7 mouse cellular contexts compared by ENCODE assay signal in the genomic region with DNA sequence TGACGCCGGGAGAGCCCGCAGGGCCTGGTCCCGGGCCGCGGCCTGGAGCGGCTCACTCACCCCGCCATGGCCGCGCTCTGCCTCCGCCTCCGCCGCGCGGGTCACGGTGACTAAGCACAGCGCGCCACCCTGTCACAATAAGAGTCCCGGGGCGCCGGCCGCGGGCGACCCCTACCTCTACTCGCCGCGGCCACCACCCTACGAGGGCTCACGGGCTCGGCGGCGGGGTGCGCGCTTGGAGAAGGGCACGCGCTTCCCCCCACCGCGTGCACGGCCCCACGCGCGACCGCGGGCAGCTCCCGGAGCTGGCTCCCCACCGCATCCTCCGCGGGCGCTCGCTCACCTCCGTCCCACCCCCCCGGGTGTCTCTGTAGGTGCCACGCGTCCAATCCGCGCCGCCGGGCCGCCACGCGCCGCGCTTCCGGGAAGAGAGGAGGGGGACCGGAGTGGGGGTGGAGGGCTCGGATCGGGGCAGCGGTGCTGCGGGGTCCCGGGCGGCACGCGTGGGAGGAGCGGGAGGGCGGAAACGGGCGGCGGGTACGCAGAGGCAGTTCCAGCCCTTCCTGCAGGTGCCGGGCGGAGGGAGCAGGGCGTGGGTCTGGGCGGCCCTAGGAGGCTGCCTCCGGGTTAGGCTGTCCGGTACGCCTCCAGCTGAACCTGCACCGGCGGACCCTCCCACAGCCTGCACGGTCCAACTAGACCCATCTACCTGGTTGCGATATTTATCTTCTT. TPM values are rescaled to one million over a fixed set of nuclear protein-coding genes. Genes with fewer than 3 reads are reported as not detected.
DNase-seq lines count a peak whose midpoint lies in the region; ATAC-seq and TF ChIP-seq lines count a peak whose summit lies in the region.

Keap1 (minus strand) TSS at position 629 of the 732 bp plus-strand sequence.

- no peaks in the 10 kb centered on the region; the same call in 1 of the 2 replicates for H3K9me3 ChIP-seq in embryonic facial prominence, embryonic 11.5 days (replicated peaks; ENCODE audit: control insufficient read depth, low read length)
- H3K9me3 ChIP-seq in limb, embryonic 13.5 days: no peaks in the 10 kb centered on the region; the same call in 1 of the 2 replicates
- H3K9me3 ChIP-seq in midbrain, embryonic 15.5 days: no peaks in the 10 kb centered on the region

- WGBS in embryonic facial prominence, embryonic 11.5 days: under 1% methylated on average over 63 of the region's 90 CpGs
- under 1% methylated on average over 59 of the region's 90 CpGs for WGBS in limb, embryonic 13.5 days
- WGBS in midbrain, embryonic 15.5 days: under 1% methylated on average over 71 of the region's 90 CpGs
- WGBS in spleen, adult 2 months: under 1% methylated on average over 87 of the region's 90 CpGs

- peak; percentile 91 for DNase-seq in adrenal gland, postnatal 14 days
- DNase-seq in embryonic facial prominence, embryonic 11.5 days (ENCODE audit: low spot score): peak; percentile 89
- DNase-seq in heart, adult 11 months: peak; percentile 99
- peak; percentile 90 for DNase-seq in kidney, adult 18-20 months
- peak in 1 of 2 experiments; percentile 78 for DNase-seq in spleen, adult 2 months (ENCODE audit: low read depth in 1 of 2, low spot score in 2 of 2)

- peaks cover 2% of the 10 kb centered on the region; the same call in 1 of the 2 replicates for H3K36me3 ChIP-seq in embryonic facial prominence, embryonic 11.5 days (replicated peaks; ENCODE audit: control insufficient read depth, insufficient read depth, low read depth, low read length)
- H3K36me3 ChIP-seq in limb, embryonic 13.5 days: peaks cover 31% of the 10 kb centered on the region
- H3K36me3 ChIP-seq in midbrain, embryonic 15.5 days (replicated peaks): no peaks in the 10 kb centered on the region; the same call in 1 of the 2 replicates
- peaks cover under 1% of the 10 kb centered on the region; the same call in 1 of the 2 replicates for H3K36me3 ChIP-seq in spleen, adult 2 months (ENCODE audit: control insufficient read depth, insufficient read depth, low read length)

- ATAC-seq in embryonic facial prominence, embryonic 11.5 days (replicated peaks; ENCODE audit: insufficient number of reproducible peaks, low FRiP score, low TSS enrichment, low read depth): peak; percentile 81
- ATAC-seq in limb, embryonic 13.5 days (ENCODE audit: low FRiP score, low read depth): peak; percentile 81
- peak; percentile 83 for ATAC-seq in midbrain, embryonic 15.5 days (replicated peaks)

- no peak for TF ChIP-seq CTCF in spleen, adult 2 months (IDR thresholded peaks at IDR 0.05; ENCODE audit: extremely low read depth, insufficient read depth, insufficient read length, insufficient replicate concordance)

- H3K4me2 ChIP-seq in embryonic facial prominence, embryonic 11.5 days (ENCODE audit: low read depth, low read length): peak within 1 kb of the TSS; percentile 70
- H3K4me2 ChIP-seq in limb, embryonic 13.5 days (replicated peaks): peak within 1 kb of the TSS; percentile 72
- peak within 1 kb of the TSS; percentile 72 for H3K4me2 ChIP-seq in midbrain, embryonic 15.5 days

- peaks cover 7% of the 10 kb centered on the region; the same call in 1 of the 2 replicates for H3K4me1 ChIP-seq in embryonic facial prominence, embryonic 11.5 days (ENCODE audit: control insufficient read depth, insufficient read depth, low read length)
- H3K4me1 ChIP-seq in limb, embryonic 13.5 days: peaks cover 28% of the 10 kb centered on the region
- H3K4me1 ChIP-seq in midbrain, embryonic 15.5 days: peaks cover 32% of the 10 kb centered on the region
- H3K4me1 ChIP-seq in spleen, adult 2 months (ENCODE audit: control insufficient read depth, insufficient read depth, insufficient read length): peaks cover 15% of the 10 kb centered on the region

- peak within 1 kb of the TSS; percentile 94 for H3K4me3 ChIP-seq in embryonic facial prominence, embryonic 11.5 days (ENCODE audit: low read depth, low read length)
- H3K4me3 ChIP-seq in limb, embryonic 13.5 days: peak within 1 kb of the TSS; percentile 78
- H3K4me3 ChIP-seq in midbrain, embryonic 15.5 days: peak within 1 kb of the TSS; percentile 85
- peak within 1 kb of the TSS; percentile 82 for H3K4me3 ChIP-seq in spleen, adult 2 months (ENCODE audit: extremely low read depth, insufficient read depth, insufficient read length)

- H3K27ac ChIP-seq in embryonic facial prominence, embryonic 11.5 days (replicated peaks; ENCODE audit: low read depth, low read length): peak within 1 kb of the TSS; percentile 81
- H3K27ac ChIP-seq in limb, embryonic 13.5 days: peak within 1 kb of the TSS; percentile 95
- peak within 1 kb of the TSS; percentile 87 for H3K27ac ChIP-seq in midbrain, embryonic 15.5 days
- peak within 1 kb of the TSS; percentile 95 for H3K27ac ChIP-seq in spleen, adult 2 months (ENCODE audit: insufficient read depth, low read length)

- peak; percentile 33 for TF ChIP-seq POLR2A in spleen, adult 2 months (IDR thresholded peaks at IDR 0.05; ENCODE audit: low read depth, low read length)

- H3K27me3 ChIP-seq in embryonic facial prominence, embryonic 11.5 days (ENCODE audit: control insufficient read depth, insufficient read depth, low read length): peaks cover 15% of the 10 kb centered on the region
- peaks cover 23% of the 10 kb centered on the region for H3K27me3 ChIP-seq in limb, embryonic 13.5 days
- peaks cover 18% of the 10 kb centered on the region for H3K27me3 ChIP-seq in midbrain, embryonic 15.5 days (replicated peaks)
- peaks cover 1% of the 10 kb centered on the region; the same call in 1 of the 2 replicates for H3K27me3 ChIP-seq in spleen, adult 2 months (ENCODE audit: control insufficient read depth, insufficient read depth, low read length)

- peak within 1 kb of the TSS; percentile 98 for H3K9ac ChIP-seq in embryonic facial prominence, embryonic 11.5 days (replicated peaks; ENCODE audit: low read length)
- peak within 1 kb of the TSS; percentile 93 for H3K9ac ChIP-seq in limb, embryonic 13.5 days
- peak within 1 kb of the TSS; percentile 98 for H3K9ac ChIP-seq in midbrain, embryonic 15.5 days

RNA-seq across cellular contexts. Expression of gene Keap1, which starts in this region (rescaled TPM):
- total RNA-seq in adrenal gland, postnatal 14 days (2021): 42.0 and 42.4 TPM in 2 replicates
- 23.2 and 27.1 TPM in 2 replicates for polyA plus RNA-seq in embryonic facial prominence, embryonic 11.5 days (2014; fragmentation: Nextera tagmentation; extraction: Ambion mirVana)
- 79.7 and 82.5 TPM in 2 replicates for polyA plus RNA-seq in limb, embryonic 13.5 days (2015; fragmentation: Nextera tagmentation; extraction: Ambion mirVana)
- 75.4 and 78.7 TPM in 2 replicates for polyA plus RNA-seq in midbrain, embryonic 15.5 days (2015; fragmentation: Nextera tagmentation; extraction: Ambion mirVana)
- polyA plus RNA-seq in spleen, adult 2 months (2012; rRNA removed): 55.4 and 78.4 TPM in 2 replicates
